Mouse (Mus musculus) small intestine, adult 2 months (tissue): ENCODE measurements around the gene Eva1b. TPM values are rescaled to one million over a fixed set of nuclear protein-coding genes. Genes with fewer than 3 reads are reported as not detected.

Experiments
- H3K27ac ChIP-seq: fragments of 200-500 bp; 2 replicates; pipeline ENCODE4 v1.5.1; 2012; ENCODE audit warnings: low read depth, low read length, control low read depth, inconsistent platforms; ENCODE audit not compliant: insufficient read depth
- H3K27me3 ChIP-seq: fragments of 200-500 bp; 2 replicates; pipeline ENCODE4 v1.6.1; 2012; ENCODE audit warnings: mild to moderate bottlenecking, moderate library complexity, low read length, inconsistent platforms; ENCODE audit not compliant: control insufficient read depth, insufficient read depth
- H3K36me3 ChIP-seq: fragments of 200-500 bp; 2 replicates; pipeline ENCODE4 v1.6.1; 2012; ENCODE audit warnings: mild to moderate bottlenecking, low read length, control low read depth, inconsistent platforms; ENCODE audit not compliant: control insufficient read depth, insufficient read depth
- H3K4me1 ChIP-seq: fragments of 200-500 bp; 2 replicates; pipeline ENCODE4 v1.6.1; 2012; ENCODE audit warnings: low read length, inconsistent platforms, mixed read lengths; ENCODE audit not compliant: control insufficient read depth, insufficient read depth, insufficient read length
- H3K4me3 ChIP-seq: fragments of 200-500 bp; 2 replicates; pipeline ENCODE4 v1.5.1; 2012; ENCODE audit warnings: low read depth, mild to moderate bottlenecking, control low read depth, inconsistent platforms, low read length, moderate library complexity
- CTCF ChIP-seq: fragments of 200-500 bp; IDR thresholded peaks from 2 replicates; pipeline ENCODE4 v1.5.1; 2012; ENCODE audit warnings: low read depth, mild to moderate bottlenecking, control low read depth, inconsistent platforms, low read length, moderate library complexity, mixed read lengths; ENCODE audit not compliant: insufficient replicate concordance, insufficient read length; ENCODE audit errors: extremely low read depth
- POLR2A ChIP-seq: fragments of 200-500 bp; IDR thresholded peaks from 2 replicates; pipeline ENCODE4 v1.6.1; 2012; ENCODE audit warnings: low read depth, mild to moderate bottlenecking, control low read depth, inconsistent platforms, low read length, moderate library complexity
- WGBS: fragments of 180-500 bp; shearing (Covaris S2); methylation state at CpG from one replicate; pipeline ENCODE4 v1.1.7; 2018; 5-methylcytosine and 5-hydroxymethylcytosine counted together
- polyA plus RNA-seq: library from polyadenylated mRNA; depleted of rRNA; stranded (reverse); fragments of >200 nt; gene quantifications from 2 replicates; pipeline ENCODE4 v1.2.3, GENCODE M21; 2012

The Eva1b gene
- polyA plus RNA-seq, 1 experiment, result 54.3 TPM

- no peak overlapping the region for H3K4me3 ChIP-seq
- TF ChIP-seq CTCF, result no peak
- TF ChIP-seq POLR2A, result no peak
- 21% methylated on average over 2 of the region's 2 CpGs for WGBS
- no peaks in the 10 kb centered on the region for H3K27me3 ChIP-seq
- 0 out of 2 replicates have a peak overlapping the region, but pooled peaks have one; percentile 13 for H3K27ac ChIP-seq
- H3K4me1 ChIP-seq, result peaks cover 7% of the 10 kb centered on the region; the same call in 1 of the 2 replicates
- H3K36me3 ChIP-seq, result 0 out of 2 replicates have a peak, but pooled peaks cover 3% of the 10 kb centered on the region
Observed at GRCm38 (mm10) chr4:126155869-126156268, 8.3 kb downstream of the Eva1b start.

DNA sequence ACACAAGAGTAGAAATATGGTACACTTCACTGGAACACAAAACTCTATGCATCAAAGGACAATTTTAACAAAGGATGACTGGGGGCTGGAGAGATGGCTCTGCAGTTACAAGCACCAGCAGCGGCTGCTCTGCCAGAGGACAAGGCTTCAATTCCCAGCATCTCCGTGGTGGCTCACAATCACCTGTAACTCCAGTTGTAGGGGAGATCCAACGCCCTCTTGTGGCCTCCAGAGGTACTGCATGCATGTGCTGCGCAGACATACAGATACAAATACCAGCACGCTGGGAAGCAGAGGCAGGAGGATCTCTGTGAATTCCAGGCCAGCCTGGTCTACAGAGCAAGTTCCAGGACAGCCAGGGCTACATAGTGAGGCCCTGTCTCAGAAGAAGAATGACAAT lies 9.1 kb downstream of the Eva1b start:
- Histone ChIP-seq H3K36me3 (no peaks in the 10 kb centered on the region), H3K27ac (no peak overlapping the region), H3K27me3 (no peaks in the 10 kb centered on the region), H3K4me3 (no peak overlapping the region), H3K4me1 (peaks cover 7% of the 10 kb centered on the region; the same call in 1 of the 2 replicates)
- no peak for TF ChIP-seq POLR2A
- TF ChIP-seq CTCF, result peak; percentile 80
- WGBS, result 70% methylated on average over 5 of the region's 5 CpGs

- H3K4me3 ChIP-seq, result no peak overlapping the region
- no peaks in the 10 kb centered on the region for H3K36me3 ChIP-seq
- whole genome bisulfite sequencing, result 74% methylated on average over 6 of the region's 6 CpGs
- TF ChIP-seq CTCF (peak; percentile 44; the same call in 1 of the 2 replicates), POLR2A (no peak)
- peaks cover 10% of the 10 kb centered on the region; the same call in 1 of the 2 replicates for H3K4me1 ChIP-seq
- H3K27me3 ChIP-seq, result no peaks in the 10 kb centered on the region
- peak overlapping the region; percentile 9; the same call in 1 of the 2 replicates for H3K27ac ChIP-seq
Observed at GRCm38 (mm10) chr4:126157562-126157961, 10.0 kb downstream of the Eva1b start.

GRCm38 (mm10) chr4:126159455-126159854 lies 11.9 kb downstream of the Eva1b start:
- no peak overlapping the region for H3K4me3 ChIP-seq
- WGBS, result 86% methylated on average over 8 of the region's 8 CpGs

DNA sequence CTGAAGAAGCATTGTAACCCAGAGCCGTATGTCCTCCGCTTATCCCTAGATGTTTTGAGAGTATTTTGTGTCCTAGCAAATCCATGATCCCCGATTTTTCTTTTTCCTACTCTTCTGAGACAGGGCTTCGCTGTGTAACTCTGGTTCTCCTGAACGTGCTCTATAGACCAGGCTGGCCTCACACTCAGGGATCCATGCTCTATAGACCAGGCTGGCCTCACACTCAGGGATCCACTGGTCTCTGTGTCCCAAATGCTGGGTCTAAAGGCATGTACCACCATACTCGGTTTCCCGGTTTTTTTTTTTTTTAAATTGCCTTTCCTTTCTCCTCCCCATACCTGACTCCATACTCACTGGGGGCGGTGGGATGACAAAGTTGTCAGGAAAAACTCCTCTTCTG lies 13.4 kb downstream of the Eva1b start:
- H3K4me3 ChIP-seq, result no peak overlapping the region
- H3K4me1 ChIP-seq, result peaks cover 12% of the 10 kb centered on the region
- H3K27ac ChIP-seq, result no peak overlapping the region
- H3K36me3 ChIP-seq, result peaks cover 7% of the 10 kb centered on the region; the same call in 1 of the 2 replicates
- TF ChIP-seq CTCF, result no peak
- no peak for TF ChIP-seq POLR2A
- no peaks in the 10 kb centered on the region for H3K27me3 ChIP-seq
- 94% methylated on average over 8 of the region's 8 CpGs for WGBS

More at GRCm38 (mm10) chr4:126159455-126159854, 11.9 kb downstream of the Eva1b start:
- peaks cover 18% of the 10 kb centered on the region for H3K4me1 ChIP-seq
- H3K36me3 ChIP-seq, result no peaks in the 10 kb centered on the region
- TF ChIP-seq POLR2A, result no peak
- no peak for TF ChIP-seq CTCF
- no peak overlapping the region for H3K27ac ChIP-seq
- no peaks in the 10 kb centered on the region for H3K27me3 ChIP-seq

DNA sequence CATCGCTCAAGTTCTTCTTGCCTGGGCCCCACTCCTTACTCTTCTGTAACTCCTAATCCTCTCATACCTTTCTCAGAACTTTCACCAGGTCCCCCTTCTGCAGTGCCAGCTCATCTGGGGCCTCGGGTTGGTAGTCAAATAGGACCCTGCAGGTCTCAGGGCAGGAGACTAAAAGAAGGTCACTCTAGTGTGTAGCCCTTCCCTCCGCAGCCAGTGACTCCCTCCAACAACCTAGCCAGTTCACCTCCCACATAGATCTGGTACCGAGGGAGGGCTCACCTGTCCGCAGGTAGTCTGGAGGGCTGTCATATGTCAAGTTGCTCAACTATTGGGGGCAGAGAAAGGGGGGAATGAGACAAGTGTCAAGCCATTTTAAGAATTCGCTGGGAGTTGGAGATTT lies 13.9 kb downstream of the Eva1b start:
- Histone ChIP-seq H3K4me3 (no peak overlapping the region), H3K4me1 (peaks cover 12% of the 10 kb centered on the region), H3K27me3 (no peaks in the 10 kb centered on the region), H3K27ac (no peak overlapping the region), H3K36me3 (peaks cover 9% of the 10 kb centered on the region; the same call in 1 of the 2 replicates)
- TF ChIP-seq CTCF (no peak), POLR2A (no peak)
- 93% methylated on average over 6 of the region's 6 CpGs for WGBS

DNA sequence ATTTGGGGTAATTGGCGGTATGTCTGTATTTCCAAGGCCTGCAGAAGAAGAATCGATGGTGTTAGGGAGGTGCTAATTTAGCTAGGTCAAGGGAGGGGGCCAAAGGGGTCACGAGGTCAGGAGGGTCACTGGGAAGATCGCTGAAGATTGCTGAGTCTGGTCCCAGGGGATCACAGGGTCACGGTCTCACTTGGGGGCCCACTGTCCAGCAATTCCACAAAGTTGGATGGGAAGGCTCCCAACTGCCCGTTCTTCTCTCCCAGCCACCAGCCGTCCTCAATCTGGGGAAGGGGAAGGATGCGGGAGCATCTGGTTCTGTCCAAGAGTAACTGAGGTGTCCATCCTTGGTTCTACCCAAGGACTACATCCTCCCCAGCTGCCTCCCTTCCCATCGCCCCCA lies 14.4 kb downstream of the Eva1b start:
- Histone ChIP-seq H3K4me1 (peaks cover 12% of the 10 kb centered on the region), H3K27me3 (no peaks in the 10 kb centered on the region), H3K36me3 (peaks cover 14% of the 10 kb centered on the region), H3K4me3 (peak overlapping the region; percentile 75), H3K27ac (no peak overlapping the region)
- 73% methylated on average over 9 of the region's 9 CpGs for WGBS
- no peak for TF ChIP-seq CTCF
- TF ChIP-seq POLR2A, result no peak
